Mouse (Mus musculus) liver, postnatal 0 days (tissue): Measurements from ENCODE around the gene Epor.

Experiments
- CTCF ChIP-seq: sonication (generic); IDR thresholded peaks from 2 replicates; pipeline ENCODE4 v1.5.1; 2016; ENCODE audit warnings: antibody characterized with exemption, low read depth
- EP300 ChIP-seq: IDR thresholded peaks from 2 replicates; pipeline ENCODE4 v1.6.1; 2016; ENCODE audit warnings: antibody characterized with exemption, low read depth, mild to moderate bottlenecking

- TF ChIP-seq CTCF: no peak
- TF ChIP-seq EP300: peak; percentile 93
These were observed 39.2 kb downstream of the Epor start for GRCm38 (mm10) chr9:21924099-21924493.
